Mouse (Mus musculus): ENCODE data around the gene Taar8a.

DNA sequence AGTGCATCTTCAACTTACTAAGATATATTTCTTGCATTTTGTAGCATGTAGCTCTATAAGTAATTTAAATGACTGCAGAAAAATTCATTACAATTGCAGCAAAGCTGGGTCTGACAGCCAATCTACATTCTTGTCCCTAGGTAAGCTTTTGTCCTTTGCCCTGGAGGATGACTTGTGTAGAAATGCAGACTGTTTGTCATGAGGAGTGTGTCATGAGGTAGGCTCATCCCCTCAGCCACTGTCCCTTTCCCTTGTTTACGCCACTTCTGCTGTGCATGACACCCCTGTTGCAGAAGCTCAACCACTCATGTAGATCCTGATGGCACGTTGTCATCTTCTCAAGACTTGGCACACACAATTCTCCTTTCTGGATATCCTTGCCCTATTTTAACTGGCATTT lies 10.9 kb downstream of the Taar8a start:
- TF ChIP-seq POLR2A (IDR thresholded peaks at IDR 0.05; ENCODE audit: borderline replicate concordance, extremely low read depth, low read depth, low read length) (no peak), CTCF (IDR thresholded peaks at IDR 0.05; ENCODE audit: insufficient read depth, low read length) (no peak)
